Mouse (Mus musculus) lung, embryonic 15.5 days (tissue): ENCODE measurements around the gene Elp4. TPM values are rescaled to one million over a fixed set of nuclear protein-coding genes. Genes with fewer than 3 reads are reported as not detected.

ENCODE experiments used
- ATAC-seq: fragments of 200-750 bp; cut with Nextera tagmentation; 2 replicates; pipeline ENCODE4 v1.8.0; 2017; ENCODE audit warnings: moderate number of reproducible peaks, borderline replicate concordance; ENCODE audit not compliant: low FRiP score, low TSS enrichment; ENCODE audit errors: extremely low read depth
- H3K27ac ChIP-seq: fragments of 300-500 bp; sonication (generic); 2 replicates; pipeline ENCODE4 v1.5.1; 2015; ENCODE audit warnings: moderate library complexity, mild to moderate bottlenecking, inconsistent platforms
- H3K27me3 ChIP-seq: fragments of 300-500 bp; sonication (generic); 2 replicates; pipeline ENCODE4 v1.6.1; 2015; ENCODE audit warnings: inconsistent platforms
- H3K36me3 ChIP-seq: fragments of 300-500 bp; sonication (generic); 2 replicates; pipeline ENCODE4 v1.6.1; 2015; ENCODE audit warnings: inconsistent platforms
- H3K4me1 ChIP-seq: fragments of 300-500 bp; sonication (generic); 2 replicates; pipeline ENCODE4 v1.6.1; 2015; ENCODE audit warnings: inconsistent platforms
- H3K4me2 ChIP-seq: fragments of 300-500 bp; sonication (generic); 2 replicates; pipeline ENCODE4 v1.6.1; 2015; ENCODE audit warnings: inconsistent platforms, mild to moderate bottlenecking, moderate library complexity
- H3K4me3 ChIP-seq: fragments of 300-500 bp; sonication (generic); 2 replicates; pipeline ENCODE4 v1.5.1; 2015; ENCODE audit warnings: mild to moderate bottlenecking, inconsistent platforms
- H3K9ac ChIP-seq: fragments of 300-500 bp; sonication (generic); 2 replicates; pipeline ENCODE4 v1.6.1; 2015; ENCODE audit warnings: inconsistent platforms
- H3K9me3 ChIP-seq: fragments of 300-500 bp; sonication (generic); 2 replicates; pipeline ENCODE4 v1.6.1; 2016; ENCODE audit warnings: inconsistent platforms
- WGBS: fragments of 180-500 bp; shearing (Covaris S2); methylation state at CpG from one replicate; pipeline ENCODE4 v1.1.7; 2015; 5-methylcytosine and 5-hydroxymethylcytosine counted together
- polyA plus RNA-seq: library from polyadenylated mRNA; unstranded; fragments of >200 nt; fragmentation: Nextera tagmentation; extraction: Ambion mirVana; gene quantifications from 2 replicates; pipeline ENCODE4 v1.2.1, GENCODE M21; 2015

Elp4 gene
- polyA plus RNA-seq, 1 experiment from 2014 or later: 45.3 TPM

DNA sequence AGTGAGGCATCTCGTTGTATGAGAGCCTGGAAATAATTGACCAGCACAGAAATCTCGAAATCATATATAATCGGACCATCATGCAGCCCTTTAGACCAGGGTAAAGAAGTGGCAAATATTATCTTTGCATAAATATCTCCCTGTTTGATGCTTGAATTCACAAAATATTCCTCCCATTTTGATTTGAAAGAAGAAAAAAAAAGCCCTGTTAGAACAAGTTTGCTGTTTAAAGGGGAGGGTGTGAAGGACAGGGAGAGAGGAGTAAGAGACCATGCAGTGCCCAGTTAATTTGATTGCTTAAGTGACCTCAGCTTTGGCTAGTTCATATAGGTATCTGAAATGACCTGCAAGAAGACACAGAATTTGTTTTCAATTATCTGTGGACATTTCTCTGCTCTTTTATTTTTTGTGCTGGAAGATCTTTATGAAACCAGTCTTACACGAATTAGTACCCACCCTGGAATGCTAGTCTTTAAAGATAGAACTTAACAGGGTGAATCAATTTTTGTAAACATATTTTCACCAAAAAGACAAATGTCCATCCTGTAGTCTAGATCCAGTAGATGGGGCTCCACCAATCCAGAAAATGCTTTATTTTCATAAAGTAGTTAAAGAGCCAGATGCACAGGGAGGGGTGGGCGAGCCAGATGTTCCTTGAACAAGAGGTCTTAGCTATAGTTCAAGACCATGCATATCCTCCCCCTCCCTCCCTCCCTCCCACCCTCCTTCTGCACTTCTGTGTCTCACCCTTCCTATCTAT is 238.7 kb downstream of the Elp4 start:
- Histone ChIP-seq H3K4me2 (no peak overlapping the region), H3K4me1 (peaks cover 9% of the 10 kb centered on the region; the same call in 1 of the 2 replicates), H3K27me3 (peaks cover 100% of the 10 kb centered on the region), H3K27ac (no peak overlapping the region), H3K4me3 (no peak overlapping the region), H3K36me3 (no peaks in the 10 kb centered on the region), H3K9me3 (no peaks in the 10 kb centered on the region), H3K9ac (no peak overlapping the region)
- ATAC-seq: no peak
- WGBS: 10% methylated on average over 5 of the region's 5 CpGs

- ATAC-seq: no peak
- H3K27ac ChIP-seq: no peak overlapping the region
- no peaks in the 10 kb centered on the region for H3K36me3 ChIP-seq
- H3K9ac ChIP-seq: no peak overlapping the region
- H3K27me3 ChIP-seq: peaks cover 100% of the 10 kb centered on the region
- peaks cover 10% of the 10 kb centered on the region for H3K4me1 ChIP-seq
- no peaks in the 10 kb centered on the region for H3K9me3 ChIP-seq
- WGBS: 10% methylated on average over 5 of the region's 5 CpGs
- no peak overlapping the region for H3K4me3 ChIP-seq
- no peak overlapping the region for H3K4me2 ChIP-seq
These were observed 239.4 kb downstream of the Elp4 start for GRCm38 (mm10) chr2:105664996-105665395.

DNA sequence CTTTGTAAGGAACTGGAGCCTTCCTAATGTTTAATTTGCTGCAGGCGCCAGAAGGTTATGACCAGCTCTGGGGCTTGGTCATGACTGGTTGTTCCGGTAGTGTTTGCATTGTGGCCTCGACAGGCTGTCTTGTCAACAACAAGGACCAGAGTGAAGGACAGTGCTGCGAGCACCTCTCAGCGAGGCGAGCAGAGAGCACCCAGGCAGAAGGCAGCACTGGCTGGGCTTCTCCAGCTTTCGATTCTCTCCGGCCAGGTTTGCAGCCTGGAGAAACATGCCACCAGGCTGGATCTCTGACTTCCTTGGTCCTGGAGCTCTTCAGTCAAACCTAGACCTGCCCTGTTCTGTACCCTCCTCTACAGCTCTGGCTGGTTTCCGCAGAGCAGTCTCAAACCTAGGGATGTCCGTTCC is 241.3 kb downstream of the Elp4 start:
- Histone ChIP-seq H3K27ac (no peak overlapping the region), H3K9ac (no peak overlapping the region), H3K4me1 (peaks cover 6% of the 10 kb centered on the region), H3K4me3 (no peak overlapping the region), H3K36me3 (no peaks in the 10 kb centered on the region), H3K9me3 (no peaks in the 10 kb centered on the region), H3K4me2 (no peak overlapping the region), H3K27me3 (peaks cover 100% of the 10 kb centered on the region)
- 1% methylated on average over 10 of the region's 10 CpGs for WGBS
- ATAC-seq: no peak

- 3% methylated on average over 7 of the region's 7 CpGs for WGBS
- H3K9me3 ChIP-seq: no peaks in the 10 kb centered on the region
- H3K9ac ChIP-seq: no peak overlapping the region
- H3K27ac ChIP-seq: no peak overlapping the region
- H3K4me1 ChIP-seq: peaks cover 6% of the 10 kb centered on the region
- H3K27me3 ChIP-seq: peaks cover 99% of the 10 kb centered on the region
- H3K36me3 ChIP-seq: no peaks in the 10 kb centered on the region
- no peak overlapping the region for H3K4me3 ChIP-seq
- ATAC-seq: no peak
- no peak overlapping the region for H3K4me2 ChIP-seq
These were observed 241.8 kb downstream of the Elp4 start for GRCm38 (mm10) chr2:105662606-105663005.

GRCm38 (mm10) chr2:105662121-105662520 is 242.2 kb downstream of the Elp4 start:
- H3K4me1 ChIP-seq: peaks cover 6% of the 10 kb centered on the region
- no peak overlapping the region for H3K9ac ChIP-seq
- H3K27ac ChIP-seq: no peak overlapping the region
- H3K36me3 ChIP-seq: no peaks in the 10 kb centered on the region
- ATAC-seq: no peak
- H3K4me2 ChIP-seq: no peak overlapping the region
- 4% methylated on average over 16 of the region's 16 CpGs for WGBS
- no peak overlapping the region for H3K4me3 ChIP-seq
- peaks cover 99% of the 10 kb centered on the region for H3K27me3 ChIP-seq
- H3K9me3 ChIP-seq: no peaks in the 10 kb centered on the region

DNA sequence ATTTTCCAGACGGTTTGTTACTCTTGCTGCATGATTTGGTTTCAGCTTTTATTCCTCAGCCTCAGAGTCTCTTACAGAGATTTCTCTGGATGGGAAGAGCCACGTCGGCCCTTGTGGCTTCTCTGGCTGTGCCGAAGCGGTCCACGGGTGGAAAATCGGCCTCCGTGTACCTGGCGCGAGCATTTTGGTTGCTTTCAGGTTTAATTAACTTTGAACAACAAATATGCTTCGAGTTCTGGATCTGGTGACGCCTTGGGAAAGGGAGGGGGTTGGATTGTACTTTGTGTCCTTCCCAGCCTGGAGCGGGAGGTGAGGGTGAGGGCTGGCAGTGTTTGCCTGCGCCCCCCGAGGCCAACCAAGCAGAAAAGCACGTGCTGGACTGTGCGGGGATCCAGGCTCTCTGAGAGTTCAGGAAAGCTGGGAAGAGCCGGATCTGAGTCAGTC is 242.7 kb downstream of the Elp4 start:
- no peak overlapping the region for H3K4me2 ChIP-seq
- H3K27me3 ChIP-seq: peaks cover 99% of the 10 kb centered on the region
- H3K4me1 ChIP-seq: peaks cover 6% of the 10 kb centered on the region
- no peak overlapping the region for H3K27ac ChIP-seq
- no peaks in the 10 kb centered on the region for H3K36me3 ChIP-seq
- ATAC-seq: no peak
- H3K4me3 ChIP-seq: no peak overlapping the region
- H3K9me3 ChIP-seq: no peaks in the 10 kb centered on the region
- no peak overlapping the region for H3K9ac ChIP-seq
- 1% methylated on average over 18 of the region's 18 CpGs for whole genome bisulfite sequencing

DNA sequence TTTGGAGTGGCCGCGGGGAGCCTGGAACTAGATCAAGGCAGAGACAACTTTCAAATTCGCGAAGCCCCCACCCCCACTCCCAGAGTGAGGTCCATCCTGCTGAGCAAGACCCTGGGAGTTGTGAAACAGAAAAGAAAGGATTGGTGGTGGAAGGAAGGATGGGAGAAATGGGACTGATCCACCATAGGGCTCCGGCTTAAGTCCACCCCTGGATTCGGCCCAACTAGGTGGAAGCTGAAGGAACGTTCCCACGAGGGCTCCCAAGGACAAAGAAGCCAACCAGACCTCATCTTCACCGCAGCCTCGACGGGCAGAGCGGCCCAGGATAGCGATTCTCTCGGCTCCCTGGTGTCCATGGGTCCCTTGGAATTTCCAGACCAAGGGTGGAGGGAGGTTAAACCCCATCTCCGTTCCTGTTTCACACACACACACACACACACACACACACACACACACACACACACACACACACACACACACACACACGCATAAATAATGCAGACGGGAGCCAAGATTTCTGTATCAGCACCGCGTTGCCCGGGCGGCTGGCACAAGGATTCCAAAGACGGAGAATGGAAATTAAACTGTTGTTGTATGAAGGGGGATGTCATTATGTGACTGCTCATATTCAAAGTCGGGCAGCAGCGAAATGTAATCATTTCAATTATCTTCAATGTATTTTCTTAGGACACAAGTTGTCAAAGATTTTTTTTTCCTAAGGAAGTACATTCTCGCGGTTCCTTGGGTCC is 243.3 kb downstream of the Elp4 start:
- ATAC-seq: no peak
- peaks cover 6% of the 10 kb centered on the region for H3K4me1 ChIP-seq
- WGBS: under 1% methylated on average over 26 of the region's 26 CpGs
- no peak overlapping the region for H3K27ac ChIP-seq
- H3K27me3 ChIP-seq: peaks cover 97% of the 10 kb centered on the region
- no peaks in the 10 kb centered on the region for H3K36me3 ChIP-seq
- H3K9ac ChIP-seq: no peak overlapping the region
- H3K4me2 ChIP-seq: no peak overlapping the region; the same call in 1 of the 2 replicates
- no peak overlapping the region for H3K4me3 ChIP-seq
- no peaks in the 10 kb centered on the region for H3K9me3 ChIP-seq

- 1% methylated on average over 41 of the region's 41 CpGs for WGBS
- no peak overlapping the region for H3K4me3 ChIP-seq
- H3K4me1 ChIP-seq: peaks cover 6% of the 10 kb centered on the region
- no peaks in the 10 kb centered on the region for H3K36me3 ChIP-seq
- H3K9ac ChIP-seq: no peak overlapping the region
- H3K27me3 ChIP-seq: peaks cover 95% of the 10 kb centered on the region
- ATAC-seq: no peak
- no peak overlapping the region for H3K27ac ChIP-seq
- no peak overlapping the region; the same call in 1 of the 2 replicates for H3K4me2 ChIP-seq
- no peaks in the 10 kb centered on the region for H3K9me3 ChIP-seq
These were observed 244.2 kb downstream of the Elp4 start for GRCm38 (mm10) chr2:105659926-105660873.

GRCm38 (mm10) chr2:105659350-105659749 is 245.0 kb downstream of the Elp4 start:
- no peaks in the 10 kb centered on the region for H3K36me3 ChIP-seq
- no peak overlapping the region for H3K27ac ChIP-seq
- H3K9ac ChIP-seq: no peak overlapping the region
- ATAC-seq: no peak
- peaks cover 95% of the 10 kb centered on the region for H3K27me3 ChIP-seq
- H3K4me3 ChIP-seq: no peak overlapping the region
- peaks cover 6% of the 10 kb centered on the region for H3K4me1 ChIP-seq
- no peak overlapping the region for H3K4me2 ChIP-seq
- WGBS: 6% methylated on average over 9 of the region's 9 CpGs
- no peaks in the 10 kb centered on the region for H3K9me3 ChIP-seq

DNA sequence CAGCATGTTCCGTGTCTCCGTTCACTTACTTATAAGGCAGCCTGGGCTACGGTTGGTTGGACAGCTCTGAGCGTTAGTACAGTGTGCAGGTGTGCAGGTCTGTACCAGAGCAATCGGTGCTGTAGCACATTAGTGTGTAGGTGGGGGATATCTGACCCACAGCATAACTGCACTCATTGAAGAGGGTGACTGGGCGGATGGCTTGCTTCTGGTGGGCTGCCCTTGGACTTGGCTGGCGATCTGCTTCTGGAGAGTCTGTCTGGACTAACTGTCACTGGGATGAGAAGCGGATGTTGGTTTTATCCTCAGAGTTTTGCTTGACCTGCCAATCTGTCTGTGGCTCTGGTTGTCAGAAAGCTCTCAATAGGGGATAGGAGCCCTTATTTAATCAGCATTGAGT is 247.9 kb downstream of the Elp4 start:
- H3K36me3 ChIP-seq: no peaks in the 10 kb centered on the region
- H3K9ac ChIP-seq: no peak overlapping the region
- no peak overlapping the region for H3K4me2 ChIP-seq
- no peak; the same call in 1 of the 2 replicates for ATAC-seq
- WGBS: 70% methylated on average over 8 of the region's 8 CpGs
- no peak overlapping the region for H3K27ac ChIP-seq
- peaks cover 6% of the 10 kb centered on the region for H3K4me1 ChIP-seq
- H3K27me3 ChIP-seq: peaks cover 86% of the 10 kb centered on the region
- no peak overlapping the region for H3K4me3 ChIP-seq
- H3K9me3 ChIP-seq: no peaks in the 10 kb centered on the region
